Mouse (Mus musculus): ENCODE measurements around the gene Zfp866. TPM values are rescaled to one million over a fixed set of nuclear protein-coding genes. Genes with fewer than 3 reads are reported as not detected.
A peak's percentile ranks its signal among the peaks of the same experiment; 100 is the strongest.

Zfp866 gene
- total and polyA plus RNA-seq, 3 experiments, result 14.3 to 16.0 (median 14.4) TPM

GRCm38 (mm10) chr8:69775149-69775534 is 15.8 kb downstream of the Zfp866 start:
- peaks cover 38% of the 10 kb centered on the region for H3K79me2 ChIP-seq (replicated peaks; ENCODE audit: control insufficient read depth, extremely low read depth, insufficient read depth, poor library complexity, severe bottlenecking)
- no peak overlapping the region for H3K27ac ChIP-seq (ENCODE audit: insufficient read depth, low read depth)
- TF ChIP-seq POLR2AphosphoS2 (IDR thresholded peaks at IDR 0.05; ENCODE audit: low read depth, low read length) (no peak), NELFE (IDR thresholded peaks at IDR 0.05; ENCODE audit: low read depth, low read length) (no peak), USF1 (IDR thresholded peaks at IDR 0.05; ENCODE audit: low read depth, low read length) (no peak), UBTF (IDR thresholded peaks at IDR 0.05; ENCODE audit: low read depth, low read length) (no peak), MAFK (IDR thresholded peaks at IDR 0.05; ENCODE audit: insufficient replicate concordance, low read length) (no peak), RCOR1 (conservative IDR thresholded peaks at IDR 0.05; ENCODE audit: low read depth, low read length) (no peak), USF2 (conservative IDR thresholded peaks at IDR 0.05; ENCODE audit: low read depth, low read length) (no peak), TBP (conservative IDR thresholded peaks at IDR 0.05; ENCODE audit: low read depth, low read length) (no peak), SIN3A (IDR thresholded peaks at IDR 0.05; ENCODE audit: low read length) (no peak), ZNF384 (IDR thresholded peaks at IDR 0.05; ENCODE audit: low read depth, low read length) (no peak), ETS1 (conservative IDR thresholded peaks at IDR 0.05; ENCODE audit: low read depth, low read length) (no peak), ELF1 (IDR thresholded peaks at IDR 0.05; ENCODE audit: low read depth, low read length) (no peak), MAX (IDR thresholded peaks at IDR 0.05; ENCODE audit: low read length) (no peak)
- H3K27me3 ChIP-seq (replicated peaks), result no peaks in the 10 kb centered on the region
- H3K9ac ChIP-seq (ENCODE audit: insufficient read depth, low read depth), result no peak overlapping the region
- H3K4me2 ChIP-seq (ENCODE audit: insufficient read depth, low read depth, poor library complexity, severe bottlenecking), result peak overlapping the region; percentile 32; the same call in 1 of the 2 replicates
- peaks cover 9 to 28% of the 10 kb centered on the region in 2 experiments for H3K36me3 ChIP-seq (replicated peaks in 1 of 2; ENCODE audit: control insufficient read depth in 1 of 2, insufficient read depth in 1 of 2, low read length in 1 of 2)
- H3K9me3 ChIP-seq (replicated peaks; ENCODE audit: low read length), result no peaks in the 10 kb centered on the region
- DNase-seq (ENCODE audit: extremely low read depth), result no peak
- dilution Hi-C loops (cut with MboI; ENCODE audit: extremely low pct_ligation_motif_present, extremely low pct_unique_long_range_greater_than_20kb, low sequenced_read_pairs) (no loop called here), in situ Hi-C loops (cut with MboI; ENCODE audit: low pct_ligation_motif_present, low pct_unique_long_range_greater_than_20kb, low sequenced_read_pairs) (no loop called here)
- peak overlapping the region; percentile 11 to 90 (median 38) for H3K4me3 ChIP-seq (replicated peaks in 1 of 3; ENCODE audit: low read depth in 2 of 3, low read length in 2 of 3, poor library complexity in 1 of 3)
- H3K4me1 ChIP-seq (ENCODE audit: control insufficient read depth in 1 of 2, insufficient read depth in 2 of 2), result peaks cover 5 to 28% of the 10 kb centered on the region in 2 experiments

GRCm38 (mm10) chr8:69774503-69775148 is 16.4 kb downstream of the Zfp866 start, which contains the start of gene Gm20422:
Gm20422 (minus strand) TSS chr8:69774886.
- Histone ChIP-seq H3K4me3 (replicated peaks in 1 of 3; ENCODE audit: low read depth in 2 of 3, low read length in 2 of 3, poor library complexity in 1 of 3) (peak within 1 kb of the TSS; percentile 60 to 90 (median 77)), H3K9ac (ENCODE audit: insufficient read depth, low read depth) (peak within 1 kb of the TSS; percentile 72), H3K27ac (ENCODE audit: insufficient read depth, low read depth) (peak within 1 kb of the TSS; percentile 93), H3K79me2 (replicated peaks; ENCODE audit: control insufficient read depth, extremely low read depth, insufficient read depth, poor library complexity, severe bottlenecking) (peaks cover 42% of the 10 kb centered on the region), H3K36me3 (replicated peaks in 1 of 2; ENCODE audit: control insufficient read depth in 1 of 2, insufficient read depth in 1 of 2, low read length in 1 of 2) (peaks cover 11 to 34% of the 10 kb centered on the region in 2 experiments), H3K9me3 (replicated peaks; ENCODE audit: low read length) (no peaks in the 10 kb centered on the region), H3K27me3 (replicated peaks) (no peaks in the 10 kb centered on the region), H3K4me1 (ENCODE audit: control insufficient read depth in 1 of 2, insufficient read depth in 2 of 2) (peaks cover 5 to 28% of the 10 kb centered on the region in 2 experiments), H3K4me2 (ENCODE audit: insufficient read depth, low read depth, poor library complexity, severe bottlenecking) (peak within 1 kb of the TSS; percentile 72)
- peak; percentile 99 for DNase-seq (ENCODE audit: extremely low read depth)
- dilution Hi-C loops (cut with MboI; ENCODE audit: extremely low pct_ligation_motif_present, extremely low pct_unique_long_range_greater_than_20kb, low sequenced_read_pairs) (no loop called here), in situ Hi-C loops (cut with MboI; ENCODE audit: low pct_ligation_motif_present, low pct_unique_long_range_greater_than_20kb, low sequenced_read_pairs) (no loop called here)
- TF ChIP-seq SIN3A (IDR thresholded peaks at IDR 0.05; ENCODE audit: low read length) (peak; percentile 85; the same call in 1 of the 2 replicates), IRF4 (IDR thresholded peaks at IDR 0.05; ENCODE audit: low read depth, low read length) (peak; percentile 40; the same call in 1 of the 2 replicates), ZMIZ1 (IDR thresholded peaks at IDR 0.05; ENCODE audit: low read depth, low read length) (peak; percentile 96), NRF1 (IDR thresholded peaks at IDR 0.05; ENCODE audit: low read depth, low read length) (peak; percentile 90), E2F4 (IDR thresholded peaks at IDR 0.05; ENCODE audit: insufficient replicate concordance, low read depth, low read length) (peak; percentile 54; the same call in 1 of the 2 replicates), TCF12 (IDR thresholded peaks at IDR 0.05; ENCODE audit: low read depth, low read length) (peak; percentile 70), EP300 (IDR thresholded peaks at IDR 0.05; ENCODE audit: low read length) (no peak), CTCF (conservative IDR thresholded peaks at IDR 0.05 in 1 of 2, IDR thresholded peaks at IDR 0.05 in 1 of 2; ENCODE audit: low read depth in 2 of 2, low read length in 2 of 2) (no peak), USF1 (IDR thresholded peaks at IDR 0.05; ENCODE audit: low read depth, low read length) (no peak), USF2 (conservative IDR thresholded peaks at IDR 0.05; ENCODE audit: low read depth, low read length) (no peak), BHLHE40 (IDR thresholded peaks at IDR 0.05; ENCODE audit: low read depth, low read length) (no peak), MEF2A (IDR thresholded peaks at IDR 0.05; ENCODE audit: borderline replicate concordance, low read depth, low read length) (peak; percentile 61; the same call in 1 of the 2 replicates), TBP (conservative IDR thresholded peaks at IDR 0.05; ENCODE audit: low read depth, low read length) (peak; percentile 81), MAFK (IDR thresholded peaks at IDR 0.05; ENCODE audit: insufficient replicate concordance, low read length) (no peak), ETS1 (conservative IDR thresholded peaks at IDR 0.05; ENCODE audit: low read depth, low read length) (no peak), PAX5 (IDR thresholded peaks at IDR 0.05; ENCODE audit: low read length) (no peak), NELFE (IDR thresholded peaks at IDR 0.05; ENCODE audit: low read depth, low read length) (peak; percentile 97), JUN (IDR thresholded peaks at IDR 0.05; ENCODE audit: insufficient read depth, low read depth, low read length) (no peak), ZNF384 (IDR thresholded peaks at IDR 0.05; ENCODE audit: low read depth, low read length) (no peak), ZC3H11A (IDR thresholded peaks at IDR 0.05; ENCODE audit: low read depth, low read length) (no peak), ZKSCAN1 (IDR thresholded peaks at IDR 0.05; ENCODE audit: borderline replicate concordance, low read depth, low read length) (no peak), ELF1 (IDR thresholded peaks at IDR 0.05; ENCODE audit: low read depth, low read length) (peak; percentile 52), HCFC1 (IDR thresholded peaks at IDR 0.05; ENCODE audit: low read depth, low read length) (peak; percentile 75), POLR2AphosphoS2 (IDR thresholded peaks at IDR 0.05; ENCODE audit: low read depth, low read length) (peak; percentile 97), CHD2 (IDR thresholded peaks at IDR 0.05; ENCODE audit: low read length) (peak; percentile 37; the same call in 1 of the 2 replicates), UBTF (IDR thresholded peaks at IDR 0.05; ENCODE audit: low read depth, low read length) (no peak), JUND (conservative IDR thresholded peaks at IDR 0.05; ENCODE audit: low read depth, low read length) (no peak)
